Mouse (Mus musculus): ENCODE measurements around the gene Samm50.

Gene Samm50

DNA sequence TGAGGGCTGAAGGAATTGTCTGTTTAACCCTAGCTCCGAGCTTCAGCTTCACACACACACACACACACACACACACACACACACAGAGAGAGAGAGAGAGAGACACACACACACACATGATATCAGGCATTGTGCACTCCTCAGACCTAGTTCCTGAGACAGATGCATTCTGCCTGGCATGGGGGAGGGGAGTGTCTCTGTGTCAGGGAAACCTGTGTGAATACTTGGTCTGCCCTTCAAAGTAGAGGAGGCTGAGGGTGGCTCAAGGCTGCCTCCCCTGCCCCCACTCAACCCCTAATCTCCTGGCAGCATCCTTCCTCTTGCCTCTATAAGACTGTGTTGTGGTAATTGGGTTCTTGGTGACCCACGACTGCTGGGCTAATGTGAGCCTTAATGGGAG lies 71.5 kb downstream of the Samm50 start:
- in situ Hi-C loops (cut with MboI; ENCODE audit: unreplicated experiment in 2 of 2) = loop anchor here (5.0 to 25.0 kb wide), 3 partner anchors 41 to 501 kb away; no protein-coding TSS in a partner anchor

- in situ Hi-C loops (cut with MboI; ENCODE audit: unreplicated experiment in 2 of 2) = loop anchor here (10.0 to 25.0 kb wide), 2 partner anchors 190 to 503 kb away; no protein-coding TSS in a partner anchor
Observed at GRCm38 (mm10) chr15:84265141-84265540, 73.1 kb downstream of the Samm50 start.

DNA sequence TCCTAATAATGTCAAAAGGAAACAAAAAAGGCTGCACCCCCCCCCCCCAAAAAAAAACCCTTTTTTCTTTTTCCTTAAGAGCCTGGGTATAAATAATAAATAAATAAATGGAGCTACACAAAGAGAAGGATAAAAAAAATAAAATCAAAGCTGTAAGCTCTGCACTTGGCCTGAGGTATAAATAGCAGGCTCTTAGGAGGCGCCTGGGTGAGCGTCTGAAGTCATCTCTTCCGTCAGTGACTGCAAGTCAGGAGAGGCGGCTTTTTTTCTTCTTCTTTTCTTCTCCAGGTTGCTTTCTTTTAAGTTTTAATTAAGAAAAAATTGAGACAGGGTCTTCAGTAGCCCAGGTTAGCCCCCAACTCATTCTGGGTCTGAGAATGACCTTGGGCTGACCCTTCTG lies 74.2 kb downstream of the Samm50 start:
- in situ Hi-C loops (cut with MboI; ENCODE audit: unreplicated experiment in 2 of 2) = loop anchor here (10.0 to 25.0 kb wide), 2 partner anchors 191 to 504 kb away; no protein-coding TSS in a partner anchor
